Mouse (Mus musculus) left cerebral cortex, adult 11 months (tissue): ENCODE data around the gene Klhl11.

Source experiments
- DNase-seq: peaks from one replicate; pipeline ENCODE4 v3.0.0; 2022; ENCODE audit warnings: low spot score

Klhl11 gene

GRCm38 (mm10) chr11:100465833-100466232 is 6.7 kb downstream of the Klhl11 start:
- no peak for DNase-seq

GRCm38 (mm10) chr11:100465229-100465792 is 7.2 kb downstream of the Klhl11 start:
- no peak for DNase-seq

GRCm38 (mm10) chr11:100462699-100463098 is 9.8 kb downstream of the Klhl11 start:
- DNase-seq, result no peak

GRCm38 (mm10) chr11:100457711-100458110 is 14.8 kb downstream of the Klhl11 start:
- DNase-seq, result no peak

GRCm38 (mm10) chr11:100457247-100457646 is 15.3 kb downstream of the Klhl11 start:
- DNase-seq, result no peak

- DNase-seq, result no peak
These were observed 29.9 kb downstream of the Klhl11 start for GRCm38 (mm10) chr11:100442625-100443024.

- DNase-seq, result no peak
These were observed 30.7 kb downstream of the Klhl11 start, which contains the start of the genes Nt5c3b and Klhl10 for GRCm38 (mm10) chr11:100441797-100442196. TSS of gene Nt5c3b (minus strand) at chr11:100441808. TSS of gene Klhl10 (plus strand) at chr11:100441917.

GRCm38 (mm10) chr11:100440691-100441522 is 31.6 kb downstream of the Klhl11 start:
- DNase-seq, result peak; percentile 61

- no peak for DNase-seq
These were observed 34.6 kb downstream of the Klhl11 start for GRCm38 (mm10) chr11:100437901-100438300.

GRCm38 (mm10) chr11:100435678-100436246 is 36.8 kb downstream of the Klhl11 start:
- no peak for DNase-seq

- DNase-seq, result no peak
These were observed 40.5 kb downstream of the Klhl11 start for GRCm38 (mm10) chr11:100432002-100432401.

GRCm38 (mm10) chr11:100430052-100430451 is 42.5 kb downstream of the Klhl11 start:
- no peak for DNase-seq

- DNase-seq, result no peak
These were observed 43.8 kb downstream of the Klhl11 start for GRCm38 (mm10) chr11:100428612-100429199.

- DNase-seq, result no peak
These were observed 45.7 kb downstream of the Klhl11 start for GRCm38 (mm10) chr11:100426820-100427219.

- peak; percentile 61 for DNase-seq
These were observed 46.7 kb downstream of the Klhl11 start for GRCm38 (mm10) chr11:100425851-100426250.

- DNase-seq, result no peak
These were observed 48.7 kb downstream of the Klhl11 start for GRCm38 (mm10) chr11:100423836-100424235.

GRCm38 (mm10) chr11:100421537-100421936 is 51.0 kb downstream of the Klhl11 start:
- no peak for DNase-seq

- no peak for DNase-seq
These were observed 57.4 kb downstream of the Klhl11 start, which contains the start of gene Fkbp10 for GRCm38 (mm10) chr11:100414914-100415822. TSS of gene Fkbp10 (plus strand) at chr11:100415697.

GRCm38 (mm10) chr11:100414021-100414913 is 58.3 kb downstream of the Klhl11 start, which contains the start of gene P3h4:
TSS of gene P3h4 (minus strand) at chr11:100414836.
- peak; percentile 65 for DNase-seq

- DNase-seq, result no peak
These were observed 59.0 kb downstream of the Klhl11 start for GRCm38 (mm10) chr11:100413541-100413940.
